Mouse (Mus musculus) retina, embryonic 14.5 days (tissue): ENCODE data around the gene Uba52.

Experiments used
- DNase-seq: peaks from one replicate; pipeline ENCODE4 v3.0.0-alpha.2; 2015; ENCODE audit warnings: low spot score

Uba52 gene

DNA sequence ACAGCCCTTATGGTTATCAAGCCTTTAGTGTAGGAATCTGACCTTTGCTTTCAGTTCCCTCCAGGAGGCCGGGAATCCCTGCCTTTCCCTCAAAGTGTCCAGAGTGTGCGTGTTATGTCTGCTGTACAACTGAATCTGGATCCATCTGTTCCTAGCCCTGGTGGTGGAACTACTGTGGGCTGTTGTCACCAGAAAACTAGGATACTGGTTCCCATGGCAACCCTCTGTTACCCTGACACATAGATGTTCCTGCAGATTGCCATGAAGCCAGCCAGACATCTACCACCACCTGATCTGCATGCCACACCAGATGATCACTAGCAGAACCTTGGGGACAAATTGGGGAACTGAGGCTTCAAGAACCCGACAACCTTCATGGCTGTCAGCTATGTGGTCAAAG is 28.7 kb downstream of the Uba52 start:
- DNase-seq = no peak

DNA sequence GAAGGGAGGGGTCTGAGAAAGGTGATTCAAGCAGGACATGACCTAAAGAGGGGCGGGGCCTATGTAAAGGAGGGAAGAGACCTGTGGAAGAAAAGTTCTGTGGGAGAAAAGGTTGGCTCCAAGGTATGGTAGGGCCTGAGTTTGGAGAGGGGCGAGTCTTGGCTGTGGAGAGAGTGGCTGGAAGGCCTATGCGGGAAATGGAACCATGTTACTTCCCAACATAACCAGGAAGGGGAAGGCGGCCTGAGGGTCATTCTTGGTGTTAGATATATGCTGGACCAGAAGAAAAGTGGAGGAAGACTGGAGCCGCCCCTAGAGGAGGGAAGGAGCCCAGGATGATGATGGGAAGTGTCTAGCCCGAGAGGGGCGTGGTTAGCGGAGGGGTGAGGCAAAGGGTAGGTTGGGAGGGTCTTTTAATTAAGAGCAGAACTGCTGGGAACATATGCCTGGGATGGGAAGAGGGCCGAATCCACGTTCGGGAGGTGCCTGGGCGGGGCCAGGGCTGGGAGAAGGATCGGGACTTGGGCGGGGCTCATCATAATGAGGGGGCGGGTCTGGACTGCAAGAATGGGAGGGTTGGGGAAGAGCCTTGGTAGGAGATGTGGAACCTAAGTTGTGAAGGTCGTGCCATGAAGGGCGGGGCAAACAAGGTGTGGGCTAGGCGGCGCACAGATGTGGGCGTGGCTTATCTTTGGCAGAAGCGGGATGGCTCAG is 33.2 kb downstream of the Uba52 start:
- DNase-seq = no peak

DNA sequence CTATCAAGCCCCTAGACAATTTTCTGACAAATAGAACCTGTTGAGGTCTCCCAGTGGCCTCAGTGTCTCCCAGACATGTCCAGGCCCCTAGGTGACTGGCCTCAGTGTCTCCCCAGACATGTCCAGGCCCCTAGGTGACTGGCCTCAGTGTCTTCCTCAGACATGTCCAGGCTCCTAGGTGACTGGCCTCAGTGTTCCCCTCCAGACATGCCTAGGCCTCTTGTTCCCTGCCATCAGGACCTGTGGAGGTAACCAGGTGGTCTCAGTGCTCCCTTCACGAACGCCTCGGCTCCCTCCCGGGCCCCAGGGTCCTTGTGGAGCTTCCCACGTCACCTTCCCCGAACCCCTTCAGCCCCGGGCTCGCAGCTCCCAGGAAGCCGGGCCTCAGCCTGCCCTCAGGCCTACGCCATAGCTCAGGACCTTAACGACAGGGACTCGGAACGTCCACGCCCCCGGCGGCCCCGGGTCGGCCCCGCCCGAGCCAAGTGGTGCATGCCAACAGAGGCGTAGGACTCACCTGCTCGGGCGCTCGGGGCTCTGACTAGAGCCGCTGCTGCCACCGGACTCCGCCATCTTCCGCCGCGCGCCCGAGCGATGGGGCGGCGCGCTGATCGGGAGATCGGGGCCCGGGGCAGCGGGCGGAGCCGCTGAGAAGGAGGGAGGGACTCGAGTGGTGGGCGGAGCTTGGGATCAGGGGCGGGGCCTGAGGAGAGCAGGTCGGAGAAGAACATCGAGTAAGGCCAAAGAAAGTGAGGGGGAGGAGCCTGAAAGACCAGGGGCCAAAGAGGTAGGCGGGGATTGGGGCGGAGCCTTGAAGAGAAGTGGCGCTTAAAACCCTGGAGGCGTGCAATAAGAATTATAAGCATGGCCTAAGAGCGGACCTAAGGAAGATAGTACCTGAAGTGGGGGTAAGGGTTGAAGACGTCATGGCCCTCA is 34.0 kb downstream of the Uba52 start, which contains the start of gene Klhl26:
TSS of gene Klhl26 (minus strand) at position 636 of the 936 bp plus-strand sequence.
- peak; percentile 95 for DNase-seq

DNA sequence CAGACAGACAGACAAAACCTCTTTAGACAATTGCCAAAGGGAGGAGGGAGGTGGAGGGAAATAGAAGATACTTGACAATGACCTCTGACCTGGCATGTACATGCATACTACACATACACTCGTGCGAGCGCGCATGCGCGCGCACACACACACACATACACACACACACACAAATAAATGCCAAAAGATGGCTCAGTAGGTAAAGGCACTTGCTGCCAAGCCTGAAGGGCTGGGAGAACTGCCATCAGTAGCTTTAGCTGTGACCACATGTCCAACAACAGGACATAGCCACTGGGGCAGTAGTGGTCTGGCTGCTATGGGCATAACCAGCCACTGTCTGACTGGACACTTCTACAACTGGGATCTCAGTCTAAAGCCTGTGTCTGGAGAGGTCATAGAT is 38.7 kb downstream of the Uba52 start:
- DNase-seq = no peak

DNA sequence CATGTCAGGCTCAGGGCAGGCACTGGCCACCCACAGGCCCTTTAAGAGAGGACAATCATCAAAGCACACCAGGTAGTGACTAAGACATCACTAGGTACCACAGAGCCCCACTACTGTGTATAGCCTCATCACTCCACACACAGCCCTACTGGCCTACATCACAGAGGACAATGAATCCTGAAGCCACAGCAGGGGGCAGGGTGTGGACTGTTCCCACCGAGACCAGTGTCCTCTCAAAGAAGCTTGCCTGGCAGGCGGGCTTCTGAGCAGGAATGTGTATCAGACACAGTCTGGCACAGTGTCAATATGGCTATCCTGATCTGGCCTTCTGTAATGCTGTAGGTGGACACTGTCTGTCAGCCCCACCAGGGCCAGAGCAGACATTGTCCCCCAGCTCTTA is 40.7 kb downstream of the Uba52 start:
- DNase-seq = no peak

DNA sequence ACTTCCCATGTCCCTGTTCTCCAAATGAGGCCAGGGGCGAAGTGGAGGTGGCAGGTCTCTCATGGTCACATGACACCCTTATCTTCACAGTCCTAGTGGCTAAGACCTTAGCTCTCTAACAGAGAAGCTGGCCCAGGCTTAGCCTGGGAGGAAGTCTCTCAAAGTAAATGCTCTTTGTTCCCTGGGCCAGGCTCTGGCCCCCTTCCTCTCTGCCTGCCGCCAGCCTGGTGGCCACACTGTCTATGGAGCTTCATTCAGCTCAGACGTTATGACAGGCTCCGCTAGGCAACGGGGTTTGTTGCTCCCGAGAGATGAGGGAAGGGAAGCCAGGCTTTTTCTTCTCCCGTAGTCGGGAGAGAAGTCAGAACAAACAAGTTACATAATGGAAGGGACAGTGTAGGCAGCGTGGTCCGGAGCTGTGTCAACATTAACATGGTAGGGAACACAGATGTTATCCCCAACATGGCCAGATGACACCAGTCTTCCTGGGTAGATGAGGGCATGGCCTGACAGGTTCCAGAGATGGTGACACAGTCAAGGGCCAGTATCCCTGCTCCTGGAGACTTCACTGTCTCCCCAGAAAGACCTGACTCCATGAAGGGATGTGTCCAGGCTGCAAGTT is 41.2 kb downstream of the Uba52 start:
- no peak for DNase-seq

DNA sequence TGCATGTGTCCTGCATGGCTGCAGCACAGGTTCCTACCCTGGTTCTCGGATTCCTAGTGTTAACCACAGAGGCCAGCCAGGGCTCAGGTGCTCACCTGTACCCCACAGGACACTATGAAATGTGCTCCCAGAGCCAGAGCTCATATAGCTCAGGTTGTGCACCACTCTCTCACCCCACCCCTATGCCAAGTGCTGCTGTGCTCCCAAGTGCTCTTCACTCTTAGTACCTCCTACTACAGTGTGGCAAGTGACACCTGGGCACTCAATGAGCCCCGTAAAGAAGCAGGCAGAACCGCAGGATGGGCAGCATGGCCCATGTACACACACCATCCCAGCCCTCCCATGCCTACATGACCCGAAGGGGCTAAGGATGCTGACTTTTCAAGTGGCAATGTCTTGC is 41.9 kb downstream of the Uba52 start:
- DNase-seq = no peak

DNA sequence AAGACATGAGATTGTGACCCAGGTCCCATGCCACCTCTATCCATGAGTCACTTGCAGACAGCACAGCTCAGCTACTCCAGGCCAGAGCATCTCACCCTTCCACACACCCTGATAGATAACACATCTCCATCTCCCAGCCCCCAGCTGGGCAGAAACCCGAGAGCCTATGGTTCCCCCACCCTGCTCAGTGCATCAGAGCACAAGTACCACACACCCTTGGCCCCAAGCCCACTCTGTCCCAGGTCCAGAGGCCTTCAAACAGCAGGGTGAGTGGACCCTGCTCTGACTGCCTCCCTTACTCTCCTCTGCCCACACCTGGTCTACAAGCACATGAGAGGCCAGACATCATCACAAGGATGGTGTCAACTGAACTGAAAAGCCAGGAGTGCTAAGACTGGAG is 42.7 kb downstream of the Uba52 start:
- DNase-seq = no peak

DNA sequence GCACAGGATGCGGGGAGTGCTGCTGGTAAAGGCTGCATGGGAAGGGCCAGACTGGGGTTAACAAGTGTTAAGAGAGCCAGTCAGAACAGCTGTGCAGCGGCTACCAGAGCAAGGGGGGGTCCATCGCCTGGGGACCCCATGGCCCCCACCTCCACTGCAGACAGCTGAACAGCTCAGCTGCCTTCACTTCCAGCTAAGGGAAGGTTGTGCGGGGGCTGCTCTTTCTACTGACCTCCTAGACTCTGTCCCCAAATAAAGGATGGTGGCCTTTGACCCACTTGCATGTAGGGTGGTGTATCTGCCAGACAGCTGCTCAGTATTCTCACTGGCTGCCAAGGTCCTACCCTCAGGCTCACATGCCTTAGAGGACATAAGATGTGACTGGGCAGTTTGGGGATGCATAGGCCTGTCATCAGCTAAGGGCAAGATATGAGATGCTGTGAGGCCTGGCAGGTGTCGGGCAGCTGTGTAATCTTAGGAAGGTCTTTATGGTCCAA is 43.3 kb downstream of the Uba52 start:
- no peak for DNase-seq

DNA sequence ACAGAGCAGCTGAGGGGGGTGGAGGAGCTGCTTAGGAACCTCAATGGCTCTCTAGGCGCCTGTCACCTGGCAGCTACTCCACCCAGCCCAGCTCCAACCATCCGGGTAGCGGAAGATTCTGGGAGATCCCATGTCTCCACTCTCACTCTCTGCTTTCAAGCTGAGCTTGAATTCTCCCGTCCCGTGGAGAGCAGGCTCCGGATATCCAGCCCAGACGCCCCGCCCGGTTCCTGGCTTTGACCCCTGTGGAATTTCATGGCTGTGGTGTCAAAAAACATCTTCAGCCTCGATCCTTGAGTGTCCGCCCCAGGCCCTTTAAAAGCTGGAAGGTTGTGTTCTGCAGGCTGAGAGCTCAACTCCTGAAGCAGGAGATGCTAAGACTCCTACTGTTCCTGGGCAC is 43.8 kb downstream of the Uba52 start:
- no peak for DNase-seq

DNA sequence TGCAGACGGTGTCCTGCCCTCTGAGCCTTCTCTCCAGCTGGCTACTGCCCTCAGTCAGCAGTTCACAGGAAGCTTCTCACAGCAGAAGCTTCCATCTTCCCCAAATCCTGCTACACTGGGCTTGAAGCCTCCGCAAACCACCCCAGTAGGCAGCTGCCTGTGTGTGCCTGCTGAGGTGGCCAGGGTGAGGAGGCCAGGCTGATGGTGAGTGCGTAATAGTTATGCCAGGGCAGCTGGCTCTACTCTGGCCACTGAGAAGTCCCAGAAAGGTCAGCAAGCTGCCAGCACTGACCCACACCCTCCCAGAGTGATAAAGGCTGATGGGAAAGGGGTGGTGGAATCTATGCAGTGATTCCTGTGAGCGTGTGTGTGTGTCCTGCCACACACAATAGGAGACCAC is 44.3 kb downstream of the Uba52 start:
- DNase-seq = no peak

DNA sequence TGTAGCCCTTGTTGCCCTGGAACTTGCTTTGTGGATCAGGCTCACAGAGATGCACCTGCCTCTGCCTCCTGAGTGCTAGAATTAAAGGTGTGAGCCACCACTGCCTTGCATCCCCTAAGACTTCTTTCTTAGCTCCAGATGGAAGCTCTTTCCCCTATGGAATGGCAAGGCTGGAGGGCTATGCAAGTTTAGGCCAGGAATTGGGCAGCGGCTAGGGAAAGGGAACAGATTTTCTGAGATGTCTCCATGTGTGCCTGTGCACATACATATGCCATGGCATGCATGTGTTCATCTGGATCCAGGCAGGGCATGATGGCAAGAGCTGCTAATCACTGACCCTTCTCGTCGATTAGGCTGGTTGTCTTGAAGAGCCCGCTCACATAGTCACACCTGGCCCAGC is 44.9 kb downstream of the Uba52 start:
- no peak for DNase-seq

DNA sequence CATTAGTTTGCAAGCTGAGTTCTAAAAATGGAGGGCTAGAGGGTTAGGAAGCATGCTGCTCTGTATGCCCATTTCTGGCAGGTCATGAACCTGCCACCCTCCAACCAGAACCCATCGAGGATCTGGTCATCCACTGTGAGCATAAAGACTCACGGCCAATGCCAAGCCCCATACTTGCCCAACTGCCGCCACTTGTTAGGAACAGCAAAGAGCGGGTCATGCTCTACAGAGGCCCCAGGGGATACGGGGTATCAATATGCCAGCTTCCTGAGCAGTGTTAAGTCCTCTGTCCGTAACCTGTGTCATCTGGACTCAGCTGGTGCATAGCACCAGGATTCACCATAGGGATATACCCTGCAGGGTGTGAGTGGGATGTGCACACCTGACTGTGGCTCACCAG is 46.4 kb downstream of the Uba52 start:
- no peak for DNase-seq

DNA sequence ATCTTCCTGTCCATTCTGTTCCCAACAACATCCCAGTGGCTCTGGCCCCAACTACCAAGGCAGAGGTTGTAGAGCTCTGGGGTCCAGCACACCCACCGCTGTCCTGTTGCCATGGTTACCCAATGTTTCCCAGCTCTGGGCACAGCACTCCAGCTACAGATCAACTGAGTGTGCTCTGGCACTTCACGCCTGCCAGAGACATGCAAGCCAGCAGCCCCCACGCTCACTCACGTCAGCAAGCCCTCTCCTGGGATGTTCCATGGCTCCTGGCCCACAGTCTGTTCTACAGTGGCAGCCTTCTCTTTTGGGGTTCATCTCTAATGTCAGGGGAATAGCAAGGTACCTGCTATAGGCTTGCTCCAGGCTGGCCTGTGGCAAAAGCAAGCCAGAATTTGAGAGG is 47.3 kb downstream of the Uba52 start:
- DNase-seq = no peak

DNA sequence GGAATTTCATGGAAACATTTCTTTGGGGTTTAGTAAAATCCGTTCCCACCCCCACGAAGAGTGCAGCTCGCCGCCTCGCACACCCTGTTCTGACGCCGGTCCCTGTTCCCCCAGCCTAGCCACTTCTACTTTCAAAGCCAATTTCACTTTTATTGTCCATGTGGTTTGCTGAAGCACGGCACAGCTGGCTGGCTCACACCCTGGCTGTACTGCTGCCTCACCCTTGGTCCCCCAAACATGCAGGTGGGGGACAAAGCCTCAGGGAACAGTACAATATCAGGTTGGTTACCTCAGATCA is 48.1 kb downstream of the Uba52 start:
- DNase-seq = no peak

DNA sequence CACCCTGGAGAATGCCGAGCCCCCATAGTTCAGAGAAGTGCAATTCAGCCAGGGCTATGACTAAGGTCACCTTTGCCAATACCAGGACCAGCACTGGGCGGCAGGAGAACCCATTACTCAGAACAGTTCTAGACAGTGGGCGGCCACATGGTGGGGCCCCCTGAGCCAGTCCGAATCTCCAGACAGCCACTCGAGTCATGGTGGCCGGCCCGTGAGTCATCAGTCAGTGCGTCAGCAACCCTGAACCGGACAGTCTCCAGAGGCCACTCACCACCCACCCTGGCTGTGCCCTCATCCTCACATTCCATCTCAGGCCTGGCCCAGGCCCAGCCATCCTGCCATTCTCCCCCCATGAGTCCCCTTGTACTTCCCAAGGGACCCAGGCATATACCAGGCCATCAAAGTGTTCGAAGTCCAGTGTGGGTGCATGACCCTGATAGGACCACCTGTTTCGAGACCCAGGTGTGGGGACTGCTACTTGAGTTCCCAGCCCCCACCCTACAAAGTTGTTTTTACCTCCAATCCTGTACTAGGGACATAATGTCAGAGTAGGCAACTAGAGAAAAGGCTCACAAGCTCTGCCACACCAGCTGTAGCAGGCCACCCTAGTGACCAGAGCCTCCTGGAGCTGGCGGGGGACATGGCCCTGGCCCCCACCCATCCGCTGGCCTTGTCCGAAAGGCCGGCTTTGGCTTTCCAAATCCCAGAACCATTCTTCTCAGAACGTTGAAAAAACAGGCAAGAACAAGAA is 48.7 kb downstream of the Uba52 start:
- no peak for DNase-seq

DNA sequence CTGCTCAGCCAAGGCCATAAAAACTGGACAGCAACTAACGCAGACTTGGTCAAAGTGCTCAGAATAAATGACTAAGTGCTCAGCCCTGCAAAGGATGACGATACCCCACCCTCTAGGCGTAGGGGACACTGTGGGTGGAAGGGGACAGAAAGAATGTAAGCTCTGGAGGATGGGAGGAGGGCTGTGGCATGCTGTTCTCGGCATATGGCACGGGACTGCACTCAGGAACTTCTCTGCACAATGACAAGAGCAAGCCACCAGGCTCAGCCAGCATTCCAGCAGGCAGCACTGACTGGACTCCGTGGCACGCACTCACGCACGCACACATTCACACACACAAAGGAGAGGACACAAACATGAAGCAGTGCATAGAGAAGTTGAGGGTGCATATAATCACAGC is 50.0 kb downstream of the Uba52 start:
- no peak for DNase-seq

DNA sequence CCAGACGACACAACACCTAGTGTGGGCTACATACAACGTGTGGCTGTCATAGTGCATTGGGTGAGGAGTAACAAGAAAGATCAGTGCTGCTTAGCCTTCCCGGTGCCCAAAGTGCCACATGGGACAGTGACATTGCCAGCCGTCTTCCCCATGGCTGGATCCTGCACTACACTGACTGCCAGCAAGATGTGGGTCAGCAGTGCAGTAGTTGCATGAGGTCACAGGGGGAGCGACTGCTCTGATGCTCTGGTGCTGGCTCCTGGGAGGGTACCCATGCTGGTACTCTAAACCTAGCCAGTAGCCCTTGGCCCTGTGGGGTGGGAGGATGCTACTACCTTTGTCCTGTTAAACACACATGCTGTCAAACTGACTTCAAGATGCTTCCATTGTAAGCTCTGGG is 50.4 kb downstream of the Uba52 start:
- DNase-seq = no peak

DNA sequence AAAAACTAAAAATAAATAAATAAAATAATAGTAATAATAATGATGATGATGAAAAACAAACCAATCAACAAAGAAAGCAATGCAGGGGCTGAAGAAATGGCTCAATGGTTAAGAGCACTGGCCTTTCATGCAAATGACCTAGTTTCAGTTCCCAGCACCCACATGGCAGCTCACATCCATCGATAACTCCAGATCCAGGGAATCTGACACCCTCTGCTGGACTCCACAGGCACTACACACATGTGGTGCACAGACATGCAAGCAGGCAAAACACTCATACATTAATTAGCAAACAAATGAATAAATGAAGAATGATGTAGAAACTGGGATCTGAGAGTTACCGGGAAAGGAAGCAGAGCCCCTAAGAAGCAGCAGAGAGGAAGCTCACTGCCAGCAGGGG is 51.0 kb downstream of the Uba52 start:
- no peak for DNase-seq

DNA sequence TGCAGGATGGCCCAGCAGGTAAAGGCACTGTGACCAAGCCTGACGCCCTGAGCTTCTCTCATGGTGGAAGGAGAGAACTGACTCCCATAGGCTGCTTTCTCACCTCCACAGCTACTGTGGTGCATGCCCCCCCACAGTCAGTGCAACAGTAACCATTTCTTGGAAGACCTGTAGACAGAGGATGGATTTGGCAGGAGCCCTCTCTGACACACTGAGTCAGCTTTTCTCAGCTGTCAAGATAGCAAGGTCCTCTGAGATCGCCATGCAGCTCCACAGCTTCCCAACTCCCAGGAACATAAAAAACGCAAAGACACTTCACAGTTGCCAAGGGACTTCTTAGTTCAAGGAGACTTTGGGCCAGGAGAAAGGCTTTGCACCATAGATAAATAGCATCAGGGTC is 52.1 kb downstream of the Uba52 start:
- no peak for DNase-seq
